Mouse (Mus musculus) hindbrain, embryonic 12.5 days (tissue): ENCODE measurements around the gene Gabra1. TPM values are rescaled to one million over a fixed set of nuclear protein-coding genes. Genes with fewer than 3 reads are reported as not detected.

Source experiments
- polyA plus RNA-seq: library from polyadenylated mRNA; unstranded; fragments of >200 nt; fragmentation: Nextera tagmentation; extraction: Ambion mirVana; gene quantifications from 2 replicates; pipeline ENCODE4 v1.2.1, GENCODE M21; 2016

Gabra1 gene
- polyA plus RNA-seq, 1 experiment from 2014 or later, result 3.0 TPM

Other genes starting within 250 kb of the Gabra1 start
- 31.8 and 37.0 TPM in 2 replicates for gene Gabrg2, start 182.1 kb downstream of the Gabra1 start, polyA plus RNA-seq
- not detected in 2 replicates for gene Gabra6, start 138.1 kb upstream of the Gabra1 start, polyA plus RNA-seq
- gene Gabrb2, start 236.8 kb upstream of the Gabra1 start, polyA plus RNA-seq, result 10.2 and 11.4 TPM in 2 replicates